Mouse (Mus musculus) C2C12 (cell line): ENCODE results near the gene Brms1. TPM values are rescaled to one million over a fixed set of nuclear protein-coding genes. Genes with fewer than 3 reads are reported as not detected.
"Not testable (repeated sequence)": the region's sequence is repeated elsewhere in the genome, so short reads cannot be mapped to it uniquely, and the experiment has no call there.

Source experiments
- H3K27me3 ChIP-seq: one replicate; pipeline ENCODE4 v1.6.1; 2011; ENCODE audit not compliant: control insufficient read depth, insufficient read depth, insufficient read length
- H3K36me3 ChIP-seq: one replicate; pipeline ENCODE4 v1.6.1; 2011; ENCODE audit not compliant: control insufficient read depth, insufficient read depth
- H3K4me3 ChIP-seq: one replicate; pipeline ENCODE4 v1.5.1; 2011; ENCODE audit warnings: mild to moderate bottlenecking, control low read depth; ENCODE audit not compliant: poor library complexity, insufficient read depth, severe bottlenecking
- H3K79me2 ChIP-seq: one replicate; pipeline ENCODE4 v1.6.1; 2011; ENCODE audit not compliant: control insufficient read depth, insufficient read depth
- H3K79me3 ChIP-seq: one replicate; pipeline ENCODE4 v1.6.1; 2011; ENCODE audit warnings: low read depth, control low read depth
- H3ac ChIP-seq: one replicate; pipeline ENCODE3; 2011; ENCODE audit warnings: low read depth; ENCODE audit not compliant: control insufficient read depth, insufficient read length
- CEBPB ChIP-seq: IDR thresholded peaks from one replicate; pipeline ENCODE4 v1.6.1; 2011; ENCODE audit warnings: low read depth, mild to moderate bottlenecking, control low read depth, moderate library complexity
- CTCF ChIP-seq: IDR thresholded peaks from one replicate; pipeline ENCODE4 v1.5.1; 2011; ENCODE audit not compliant: control insufficient read depth, insufficient read depth, insufficient read length
- FOSL1 ChIP-seq: IDR thresholded peaks from one replicate; pipeline ENCODE4 v1.8.0; 2011; ENCODE audit warnings: mild to moderate bottlenecking, low read length; ENCODE audit not compliant: poor library complexity, insufficient read depth, severe bottlenecking
- MAX ChIP-seq: IDR thresholded peaks from one replicate; pipeline ENCODE4 v1.6.1; 2011; ENCODE audit warnings: mild to moderate bottlenecking, control low read depth
- MYOD1 ChIP-seq: IDR thresholded peaks from one replicate; pipeline ENCODE4 v1.6.1; 2011; ENCODE audit warnings: low read depth; ENCODE audit not compliant: control insufficient read depth, insufficient read length
- MYOG ChIP-seq: IDR thresholded peaks from one replicate; pipeline ENCODE4 v1.6.1; 2011; ENCODE audit not compliant: control insufficient read depth, insufficient read length; ENCODE audit errors: extremely low read depth
- USF1 ChIP-seq: IDR thresholded peaks from one replicate; pipeline ENCODE4 v1.6.1; 2011; ENCODE audit warnings: low read depth, mild to moderate bottlenecking, control low read depth, moderate library complexity
- polyA plus RNA-seq: library from polyadenylated mRNA; unstranded; fragments of >200 nt; fragmentation: generic; extraction: Trizol; gene quantifications from one replicate; pipeline ENCODE4 v1.2.1, GENCODE M21; 2012; ENCODE audit warnings: missing spikeins

Brms1 gene
- polyA plus RNA-seq, 1 experiment = 55.3 TPM

- Histone ChIP-seq H3K79me3 (no peaks in the 10 kb centered on the region), H3K4me3 (no peak overlapping the region), H3K79me2 (no peaks in the 10 kb centered on the region), H3K27me3 (no peaks in the 10 kb centered on the region), H3ac (no peak overlapping the region), H3K36me3 (no peaks in the 10 kb centered on the region)
- no peak for TF ChIP-seq USF1
- no peak for TF ChIP-seq FOSL1
- TF ChIP-seq MYOG = no peak
- TF ChIP-seq CEBPB = no peak
- TF ChIP-seq MAX = no peak
- no peak for TF ChIP-seq CTCF
- no peak for TF ChIP-seq MYOD1
These were observed 40.9 kb downstream of the Brms1 start for GRCm38 (mm10) chr19:5082005-5082404.

GRCm38 (mm10) chr19:5082596-5082995 is 41.4 kb downstream of the Brms1 start:
- no peak overlapping the region for H3K4me3 ChIP-seq
- peak overlapping the region; percentile 6 for H3ac ChIP-seq
- no peaks in the 10 kb centered on the region for H3K79me3 ChIP-seq
- no peaks in the 10 kb centered on the region for H3K27me3 ChIP-seq
- no peak for TF ChIP-seq FOSL1
- no peak for TF ChIP-seq USF1
- no peaks in the 10 kb centered on the region for H3K79me2 ChIP-seq
- no peaks in the 10 kb centered on the region for H3K36me3 ChIP-seq

- Histone ChIP-seq H3K4me3 (peak overlapping the region; percentile 38), H3K27me3 (no peaks in the 10 kb centered on the region), H3K79me3 (no peaks in the 10 kb centered on the region), H3K79me2 (peaks cover 7% of the 10 kb centered on the region), H3ac (peak overlapping the region; percentile 64), H3K36me3 (no peaks in the 10 kb centered on the region)
- no peak for TF ChIP-seq MAX
These were observed 43.0 kb downstream of the Brms1 start for GRCm38 (mm10) chr19:5083961-5084833.

- Histone ChIP-seq H3ac (peak overlapping the region; percentile 64), H3K79me3 (no peaks in the 10 kb centered on the region), H3K27me3 (no peaks in the 10 kb centered on the region), H3K4me3 (peak overlapping the region; percentile 38), H3K36me3 (peaks cover 3% of the 10 kb centered on the region), H3K79me2 (peaks cover 13% of the 10 kb centered on the region)
- TF ChIP-seq FOSL1 (no peak), MYOG (no peak), MAX (no peak), CEBPB (no peak), CTCF (no peak), MYOD1 (no peak), USF1 (no peak)
These were observed 43.6 kb downstream of the Brms1 start for GRCm38 (mm10) chr19:5084834-5085144.

- H3K27me3 ChIP-seq = no peaks in the 10 kb centered on the region
- H3K4me3 ChIP-seq = peak within 1 kb of the TSS; percentile 38
- peaks cover 3% of the 10 kb centered on the region for H3K36me3 ChIP-seq
- H3K79me2 ChIP-seq = peaks cover 13% of the 10 kb centered on the region
- TF ChIP-seq CTCF (no peak), USF1 (no peak), MYOG (no peak), CEBPB (no peak), MYOD1 (no peak), FOSL1 (no peak), MAX (no peak)
- no peaks in the 10 kb centered on the region for H3K79me3 ChIP-seq
- H3ac ChIP-seq = peak within 1 kb of the TSS; percentile 64
These were observed 44.1 kb downstream of the Brms1 start, which contains the start of gene Tmem151a for GRCm38 (mm10) chr19:5085145-5085863. Gene Tmem151a (minus strand): TSS chr19:5085531.

GRCm38 (mm10) chr19:5086533-5086932 is 45.4 kb downstream of the Brms1 start:
- not testable (repeated sequence) for H3ac ChIP-seq, H3K4me3 ChIP-seq, H3K27me3 ChIP-seq, H3K36me3 ChIP-seq, H3K79me3 ChIP-seq
- H3K79me2 ChIP-seq = peaks cover 13% of the 10 kb centered on the region
